Mouse (Mus musculus): ENCODE measurements around the gene Hnmt. TPM values are rescaled to one million over a fixed set of nuclear protein-coding genes. Genes with fewer than 3 reads are reported as not detected.
"Not testable (repeated sequence)": the region's sequence is repeated elsewhere in the genome, so short reads cannot be mapped to it uniquely, and the experiment has no call there.

The Hnmt gene
- polyA plus RNA-seq, 1 experiment, result not detected

- no peak overlapping the region for H3K4me3 ChIP-seq (ENCODE audit: insufficient read depth, poor library complexity, severe bottlenecking)
- TF ChIP-seq MYOG (IDR thresholded peaks at IDR 0.05; ENCODE audit: control insufficient read depth, extremely low read depth, insufficient read length) (no peak), CEBPB (IDR thresholded peaks at IDR 0.05; ENCODE audit: low read depth) (no peak), MYOD1 (IDR thresholded peaks at IDR 0.05; ENCODE audit: control insufficient read depth, insufficient read length, low read depth) (no peak), FOSL1 (IDR thresholded peaks at IDR 0.05; ENCODE audit: insufficient read depth, low read length, poor library complexity, severe bottlenecking) (no peak), USF1 (IDR thresholded peaks at IDR 0.05; ENCODE audit: low read depth) (no peak), MAX (IDR thresholded peaks at IDR 0.05) (no peak), CTCF (IDR thresholded peaks at IDR 0.05; ENCODE audit: control insufficient read depth, insufficient read depth, insufficient read length) (no peak)
- no peaks in the 10 kb centered on the region for H3K79me2 ChIP-seq (ENCODE audit: control insufficient read depth, insufficient read depth)
- H3K36me3 ChIP-seq (ENCODE audit: control insufficient read depth, insufficient read depth), result no peaks in the 10 kb centered on the region
- H3ac ChIP-seq (ENCODE audit: control insufficient read depth, insufficient read length, low read depth), result no peak overlapping the region
- H3K27me3 ChIP-seq (ENCODE audit: control insufficient read depth, insufficient read depth, insufficient read length), result no peaks in the 10 kb centered on the region
- H3K79me3 ChIP-seq (ENCODE audit: low read depth), result no peaks in the 10 kb centered on the region
Measured at GRCm38 (mm10) chr2:24047551-24048479, 1.4 kb downstream of the Hnmt start.

DNA sequence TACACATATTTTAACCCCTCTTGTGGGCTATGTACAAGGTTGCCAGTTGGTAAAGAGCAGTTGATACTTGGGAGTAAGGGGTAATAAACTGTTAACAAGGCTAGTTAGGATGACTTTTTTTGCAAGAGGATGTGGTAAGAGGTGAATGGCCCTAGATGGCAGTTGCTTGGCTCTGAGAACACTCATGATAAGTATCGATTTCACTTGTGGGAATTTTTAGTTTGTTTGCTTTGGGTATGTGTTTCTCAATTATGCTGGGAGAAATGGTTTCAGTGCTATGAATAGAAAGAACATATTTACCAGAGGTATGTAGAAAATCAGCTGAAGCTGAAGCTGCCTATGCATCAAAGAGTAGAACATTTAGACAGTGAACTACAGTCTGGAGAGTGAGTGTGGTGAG, 6.3 kb downstream of the Hnmt start:
- no peaks in the 10 kb centered on the region for H3K79me2 ChIP-seq (ENCODE audit: control insufficient read depth, insufficient read depth)
- no peaks in the 10 kb centered on the region for H3K27me3 ChIP-seq (ENCODE audit: control insufficient read depth, insufficient read depth, insufficient read length)
- H3K36me3 ChIP-seq (ENCODE audit: control insufficient read depth, insufficient read depth), result no peaks in the 10 kb centered on the region
- H3ac ChIP-seq (ENCODE audit: control insufficient read depth, insufficient read length, low read depth), result no peak overlapping the region
- no peak for TF ChIP-seq FOSL1 (IDR thresholded peaks at IDR 0.05; ENCODE audit: insufficient read depth, low read length, poor library complexity, severe bottlenecking)
- no peak for TF ChIP-seq CEBPB (IDR thresholded peaks at IDR 0.05; ENCODE audit: low read depth)
- no peaks in the 10 kb centered on the region for H3K79me3 ChIP-seq (ENCODE audit: low read depth)
- H3K4me3 ChIP-seq (ENCODE audit: insufficient read depth, poor library complexity, severe bottlenecking), result no peak overlapping the region

DNA sequence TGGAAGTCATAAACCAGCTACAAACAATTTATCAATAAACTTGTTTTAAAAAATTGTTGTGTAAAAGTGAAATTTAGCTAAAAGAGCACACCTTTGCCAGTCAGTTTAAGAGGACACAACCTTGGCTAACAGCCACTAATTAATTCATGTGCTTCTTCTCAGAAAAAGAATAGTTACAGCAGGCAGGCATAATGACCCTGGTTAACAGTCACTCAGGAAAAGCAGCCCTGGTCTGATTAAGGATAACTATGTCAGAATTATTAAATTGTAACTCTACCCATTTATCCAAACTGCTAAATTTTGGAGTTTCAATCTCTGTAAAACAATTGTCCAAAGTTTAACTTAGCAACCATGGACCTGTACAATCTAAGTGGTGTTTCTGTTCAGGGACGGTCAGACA, 8.7 kb downstream of the Hnmt start:
- no peaks in the 10 kb centered on the region for H3K36me3 ChIP-seq (ENCODE audit: control insufficient read depth, insufficient read depth)
- TF ChIP-seq CEBPB (IDR thresholded peaks at IDR 0.05; ENCODE audit: low read depth) (no peak), FOSL1 (IDR thresholded peaks at IDR 0.05; ENCODE audit: insufficient read depth, low read length, poor library complexity, severe bottlenecking) (no peak), MYOG (IDR thresholded peaks at IDR 0.05; ENCODE audit: control insufficient read depth, extremely low read depth, insufficient read length) (no peak), MAX (IDR thresholded peaks at IDR 0.05) (no peak), MYOD1 (IDR thresholded peaks at IDR 0.05; ENCODE audit: control insufficient read depth, insufficient read length, low read depth) (no peak), CTCF (IDR thresholded peaks at IDR 0.05; ENCODE audit: control insufficient read depth, insufficient read depth, insufficient read length) (no peak), USF1 (IDR thresholded peaks at IDR 0.05; ENCODE audit: low read depth) (no peak)

GRCm38 (mm10) chr2:24019386-24019785, 29.8 kb downstream of the Hnmt start:
- not testable (repeated sequence) for H3K79me3 ChIP-seq (ENCODE audit: low read depth); H3ac ChIP-seq (ENCODE audit: control insufficient read depth, insufficient read length, low read depth); H3K36me3 ChIP-seq (ENCODE audit: control insufficient read depth, insufficient read depth); H3K79me2 ChIP-seq (ENCODE audit: control insufficient read depth, insufficient read depth); H3K4me3 ChIP-seq (ENCODE audit: insufficient read depth, poor library complexity, severe bottlenecking); H3K27me3 ChIP-seq (ENCODE audit: control insufficient read depth, insufficient read depth, insufficient read length)

More for the DNA sequence above, 8.7 kb downstream of the Hnmt start:
- Histone ChIP-seq H3K4me3 (ENCODE audit: insufficient read depth, poor library complexity, severe bottlenecking) (no peak overlapping the region), H3K79me3 (ENCODE audit: low read depth) (no peaks in the 10 kb centered on the region), H3K27me3 (ENCODE audit: control insufficient read depth, insufficient read depth, insufficient read length) (no peaks in the 10 kb centered on the region), H3K79me2 (ENCODE audit: control insufficient read depth, insufficient read depth) (no peaks in the 10 kb centered on the region), H3ac (ENCODE audit: control insufficient read depth, insufficient read length, low read depth) (no peak overlapping the region)

- H3K79me3 ChIP-seq (ENCODE audit: low read depth), result no peaks in the 10 kb centered on the region
- no peaks in the 10 kb centered on the region for H3K27me3 ChIP-seq (ENCODE audit: control insufficient read depth, insufficient read depth, insufficient read length)
- TF ChIP-seq CTCF (IDR thresholded peaks at IDR 0.05; ENCODE audit: control insufficient read depth, insufficient read depth, insufficient read length), result no peak
- no peak for TF ChIP-seq FOSL1 (IDR thresholded peaks at IDR 0.05; ENCODE audit: insufficient read depth, low read length, poor library complexity, severe bottlenecking)
- no peak for TF ChIP-seq MAX (IDR thresholded peaks at IDR 0.05)
- no peak for TF ChIP-seq MYOG (IDR thresholded peaks at IDR 0.05; ENCODE audit: control insufficient read depth, extremely low read depth, insufficient read length)
- TF ChIP-seq MYOD1 (IDR thresholded peaks at IDR 0.05; ENCODE audit: control insufficient read depth, insufficient read length, low read depth), result no peak
- TF ChIP-seq CEBPB (IDR thresholded peaks at IDR 0.05; ENCODE audit: low read depth), result no peak
- no peak for TF ChIP-seq USF1 (IDR thresholded peaks at IDR 0.05; ENCODE audit: low read depth)
- no peak overlapping the region for H3ac ChIP-seq (ENCODE audit: control insufficient read depth, insufficient read length, low read depth)
- no peaks in the 10 kb centered on the region for H3K36me3 ChIP-seq (ENCODE audit: control insufficient read depth, insufficient read depth)
- H3K4me3 ChIP-seq (ENCODE audit: insufficient read depth, poor library complexity, severe bottlenecking), result no peak overlapping the region
- no peaks in the 10 kb centered on the region for H3K79me2 ChIP-seq (ENCODE audit: control insufficient read depth, insufficient read depth)
Measured at GRCm38 (mm10) chr2:24018966-24019365, 30.2 kb downstream of the Hnmt start.

DNA sequence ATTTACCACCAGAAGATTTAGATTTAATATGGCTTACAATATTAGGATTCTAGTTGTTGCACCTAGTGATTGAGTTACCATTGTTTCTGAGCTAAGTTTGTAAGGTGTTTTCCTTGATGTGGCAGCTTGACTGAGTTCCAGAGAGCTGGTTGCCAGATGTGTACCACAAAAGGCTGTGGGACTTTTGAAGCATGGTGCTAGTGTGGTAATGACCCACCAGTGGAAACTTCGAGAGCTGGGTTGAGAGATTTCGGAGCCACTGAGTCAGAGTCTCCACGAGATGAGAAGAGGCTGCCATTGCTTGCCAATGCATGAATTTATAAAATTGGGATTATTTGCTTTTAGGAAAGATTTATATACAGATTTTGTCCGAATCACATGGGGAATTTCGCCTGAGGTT, 34.2 kb downstream of the Hnmt start:
- Histone ChIP-seq H3K27me3 (ENCODE audit: control insufficient read depth, insufficient read depth, insufficient read length) (no peaks in the 10 kb centered on the region), H3K79me3 (ENCODE audit: low read depth) (no peaks in the 10 kb centered on the region), H3K79me2 (ENCODE audit: control insufficient read depth, insufficient read depth) (no peaks in the 10 kb centered on the region), H3K36me3 (ENCODE audit: control insufficient read depth, insufficient read depth) (no peaks in the 10 kb centered on the region), H3ac (ENCODE audit: control insufficient read depth, insufficient read length, low read depth) (no peak overlapping the region), H3K4me3 (ENCODE audit: insufficient read depth, poor library complexity, severe bottlenecking) (no peak overlapping the region)
- TF ChIP-seq MYOG (IDR thresholded peaks at IDR 0.05; ENCODE audit: control insufficient read depth, extremely low read depth, insufficient read length), result no peak
- TF ChIP-seq USF1 (IDR thresholded peaks at IDR 0.05; ENCODE audit: low read depth), result no peak
- TF ChIP-seq MYOD1 (IDR thresholded peaks at IDR 0.05; ENCODE audit: control insufficient read depth, insufficient read length, low read depth), result no peak
- no peak for TF ChIP-seq CEBPB (IDR thresholded peaks at IDR 0.05; ENCODE audit: low read depth)
